Mouse (Mus musculus): Measurements from ENCODE around the gene Rhbdf1.

- TF ChIP-seq CTCF (IDR thresholded peaks at IDR 0.05; ENCODE audit: low read depth, low read length) (no peak), POLR2A (IDR thresholded peaks at IDR 0.05; ENCODE audit: borderline replicate concordance, low read depth, low read length) (no peak)
Measured at GRCm38 (mm10) chr11:32234816-32235485, 12.9 kb upstream of the Rhbdf1 start.

All from bone marrow macrophage, adult 2 months (primary cell).